Mouse (Mus musculus) lung, embryonic 15.5 days (tissue): ENCODE data around the gene Tspan11. TPM values are rescaled to one million over a fixed set of nuclear protein-coding genes. Genes with fewer than 3 reads are reported as not detected.

Experiments used
- ATAC-seq: fragments of 200-750 bp; cut with Nextera tagmentation; 2 replicates; pipeline ENCODE4 v1.8.0; 2017; ENCODE audit warnings: moderate number of reproducible peaks, borderline replicate concordance; ENCODE audit not compliant: low FRiP score, low TSS enrichment; ENCODE audit errors: extremely low read depth
- H3K27ac ChIP-seq: fragments of 300-500 bp; sonication (generic); 2 replicates; pipeline ENCODE4 v1.5.1; 2015; ENCODE audit warnings: moderate library complexity, mild to moderate bottlenecking, inconsistent platforms
- H3K27me3 ChIP-seq: fragments of 300-500 bp; sonication (generic); 2 replicates; pipeline ENCODE4 v1.6.1; 2015; ENCODE audit warnings: inconsistent platforms
- H3K36me3 ChIP-seq: fragments of 300-500 bp; sonication (generic); 2 replicates; pipeline ENCODE4 v1.6.1; 2015; ENCODE audit warnings: inconsistent platforms
- H3K4me1 ChIP-seq: fragments of 300-500 bp; sonication (generic); 2 replicates; pipeline ENCODE4 v1.6.1; 2015; ENCODE audit warnings: inconsistent platforms
- H3K4me2 ChIP-seq: fragments of 300-500 bp; sonication (generic); 2 replicates; pipeline ENCODE4 v1.6.1; 2015; ENCODE audit warnings: inconsistent platforms, mild to moderate bottlenecking, moderate library complexity
- H3K4me3 ChIP-seq: fragments of 300-500 bp; sonication (generic); 2 replicates; pipeline ENCODE4 v1.5.1; 2015; ENCODE audit warnings: mild to moderate bottlenecking, inconsistent platforms
- H3K9ac ChIP-seq: fragments of 300-500 bp; sonication (generic); 2 replicates; pipeline ENCODE4 v1.6.1; 2015; ENCODE audit warnings: inconsistent platforms
- H3K9me3 ChIP-seq: fragments of 300-500 bp; sonication (generic); 2 replicates; pipeline ENCODE4 v1.6.1; 2016; ENCODE audit warnings: inconsistent platforms
- WGBS: fragments of 180-500 bp; shearing (Covaris S2); methylation state at CpG from one replicate; pipeline ENCODE4 v1.1.7; 2015; 5-methylcytosine and 5-hydroxymethylcytosine counted together
- polyA plus RNA-seq: library from polyadenylated mRNA; unstranded; fragments of >200 nt; fragmentation: Nextera tagmentation; extraction: Ambion mirVana; gene quantifications from 2 replicates; pipeline ENCODE4 v1.2.1, GENCODE M21; 2015

Gene Tspan11
- polyA plus RNA-seq, 1 experiment from 2014 or later = 21.4 TPM

DNA sequence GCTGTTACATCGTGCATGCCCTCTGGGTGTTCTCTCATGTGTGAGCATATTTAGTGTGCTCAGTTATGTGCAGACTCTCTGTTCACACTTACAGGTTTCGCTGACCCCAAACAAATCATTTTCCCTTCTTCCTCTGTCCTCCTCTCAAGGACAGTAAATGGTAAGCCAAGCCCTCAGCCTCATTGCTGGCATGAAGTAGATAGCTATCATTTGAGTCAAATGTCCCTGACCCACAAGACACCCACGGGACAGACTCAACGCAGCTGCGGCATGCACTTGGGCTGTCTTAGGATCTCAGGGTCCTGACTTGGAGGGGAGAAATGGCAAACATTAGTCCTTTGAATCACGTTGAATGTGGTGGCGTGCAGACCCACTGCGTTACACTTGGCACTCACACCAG, 55.0 kb downstream of the Tspan11 start:
- no peak overlapping the region for H3K27ac ChIP-seq
- no peak overlapping the region for H3K4me2 ChIP-seq
- no peaks in the 10 kb centered on the region for H3K9me3 ChIP-seq
- no peak for ATAC-seq
- H3K9ac ChIP-seq = no peak overlapping the region
- no peak overlapping the region for H3K4me3 ChIP-seq
- WGBS = 84% methylated on average over 8 of the region's 8 CpGs
- no peaks in the 10 kb centered on the region for H3K36me3 ChIP-seq
- H3K27me3 ChIP-seq = no peaks in the 10 kb centered on the region
- H3K4me1 ChIP-seq = no peaks in the 10 kb centered on the region

DNA sequence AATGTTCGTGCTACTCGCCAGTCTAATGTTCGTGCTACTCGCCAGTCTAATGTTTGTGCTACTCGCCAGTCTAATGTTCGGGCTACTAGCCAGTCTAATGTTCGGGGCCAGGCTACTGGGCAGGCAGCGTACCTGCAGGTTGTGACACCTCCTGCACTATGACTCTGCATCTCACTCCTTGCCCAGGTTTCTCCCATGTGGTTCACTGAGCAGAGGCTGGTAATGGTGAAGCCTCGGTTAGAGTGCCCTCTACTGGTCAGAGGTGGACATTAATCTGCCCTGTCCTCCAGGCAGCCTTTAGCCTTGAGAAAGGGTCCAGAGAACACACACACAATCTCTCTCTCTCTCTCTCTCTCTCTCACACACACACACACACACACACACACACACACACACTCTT, 58.3 kb downstream of the Tspan11 start:
- no peak for ATAC-seq
- Histone ChIP-seq H3K9me3 (no peaks in the 10 kb centered on the region), H3K36me3 (no peaks in the 10 kb centered on the region), H3K27me3 (no peaks in the 10 kb centered on the region), H3K4me3 (no peak overlapping the region), H3K4me1 (no peaks in the 10 kb centered on the region), H3K9ac (no peak overlapping the region), H3K27ac (no peak overlapping the region), H3K4me2 (no peak overlapping the region)
- 55% methylated on average over 9 of the region's 9 CpGs for WGBS

DNA sequence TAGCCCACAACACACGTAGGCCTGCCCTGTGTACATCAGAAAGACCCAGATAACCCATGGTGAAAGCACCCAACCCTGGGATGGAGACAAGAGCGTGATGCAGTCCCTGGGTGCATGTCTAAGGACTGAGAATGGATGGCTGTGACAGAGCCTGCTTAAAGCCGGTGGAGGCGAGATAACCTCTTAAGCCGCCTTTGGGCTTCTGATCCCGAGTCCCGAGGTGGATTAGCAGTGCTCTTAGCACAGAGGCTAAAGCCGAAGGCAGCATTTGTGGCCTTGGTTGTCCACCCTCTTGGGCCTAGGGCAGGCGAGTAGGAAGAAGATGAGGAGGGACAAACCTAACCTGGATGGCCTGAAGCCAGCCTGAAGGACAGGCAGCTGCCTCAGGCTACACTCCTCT, 61.3 kb downstream of the Tspan11 start:
- WGBS = 75% methylated on average over 9 of the region's 9 CpGs

GRCm38 (mm10) chr6:127949885-127950284, 62.5 kb downstream of the Tspan11 start:
- H3K9ac ChIP-seq = no peak overlapping the region
- WGBS = 87% methylated on average over 7 of the region's 7 CpGs
- H3K4me3 ChIP-seq = no peak overlapping the region
- no peaks in the 10 kb centered on the region for H3K36me3 ChIP-seq
- ATAC-seq = no peak
- no peak overlapping the region for H3K4me2 ChIP-seq
- no peaks in the 10 kb centered on the region for H3K4me1 ChIP-seq
- H3K27me3 ChIP-seq = no peaks in the 10 kb centered on the region
- no peaks in the 10 kb centered on the region for H3K9me3 ChIP-seq
- H3K27ac ChIP-seq = no peak overlapping the region

More for the DNA sequence above, 61.3 kb downstream of the Tspan11 start:
- Histone ChIP-seq H3K9ac (no peak overlapping the region), H3K4me2 (no peak overlapping the region), H3K4me1 (no peaks in the 10 kb centered on the region), H3K27me3 (no peaks in the 10 kb centered on the region), H3K36me3 (no peaks in the 10 kb centered on the region), H3K4me3 (no peak overlapping the region), H3K27ac (no peak overlapping the region), H3K9me3 (no peaks in the 10 kb centered on the region)
- no peak for ATAC-seq

DNA sequence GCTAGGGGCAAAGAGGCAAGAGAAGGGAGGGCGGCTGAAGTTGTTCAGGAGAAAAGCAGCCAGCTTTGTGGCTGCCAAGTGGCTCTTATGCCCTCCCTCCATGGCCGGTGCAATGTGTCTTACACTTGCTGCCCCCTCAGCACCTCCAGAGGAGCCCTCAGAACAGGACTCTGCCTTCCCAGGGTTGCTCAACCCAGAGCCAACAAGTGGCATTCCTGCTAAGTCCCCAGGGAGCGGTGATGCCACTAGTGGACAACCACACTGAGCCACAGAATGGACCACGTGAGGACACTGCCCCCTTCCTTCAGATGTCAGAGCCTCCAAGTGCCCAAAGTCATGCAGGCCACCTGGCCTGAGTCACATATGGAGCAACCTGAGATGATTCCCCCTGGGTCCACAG, 65.7 kb downstream of the Tspan11 start:
- no peak overlapping the region for H3K4me3 ChIP-seq
- no peak overlapping the region for H3K4me2 ChIP-seq
- WGBS = 63% methylated on average over 4 of the region's 4 CpGs
- no peaks in the 10 kb centered on the region for H3K36me3 ChIP-seq
- no peaks in the 10 kb centered on the region for H3K9me3 ChIP-seq
- H3K9ac ChIP-seq = no peak overlapping the region
- ATAC-seq = no peak
- H3K27ac ChIP-seq = no peak overlapping the region
- no peaks in the 10 kb centered on the region for H3K27me3 ChIP-seq
- H3K4me1 ChIP-seq = no peaks in the 10 kb centered on the region

DNA sequence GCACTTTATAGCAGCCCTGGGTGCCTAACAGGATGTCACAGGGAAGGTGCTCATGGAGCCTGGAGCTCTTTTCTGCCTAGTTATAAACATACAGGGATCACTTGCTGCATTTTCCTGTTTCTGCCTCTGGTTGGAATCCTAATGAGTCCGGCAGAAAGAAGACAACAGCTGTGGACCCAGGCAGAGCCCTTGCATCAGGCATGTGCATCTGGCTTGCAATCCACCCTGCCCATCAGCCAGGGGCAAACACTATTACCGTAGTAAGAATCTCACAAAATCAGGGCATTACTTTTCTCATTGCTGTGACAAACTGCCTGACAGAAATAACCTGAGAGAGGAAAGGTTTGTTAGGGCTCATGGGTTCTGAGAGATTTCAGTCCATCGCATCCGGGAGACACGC, 68.8 kb downstream of the Tspan11 start:
- Histone ChIP-seq H3K27me3 (no peaks in the 10 kb centered on the region), H3K9me3 (no peaks in the 10 kb centered on the region), H3K36me3 (peaks cover 3% of the 10 kb centered on the region; the same call in 1 of the 2 replicates), H3K4me2 (no peak overlapping the region), H3K4me1 (no peaks in the 10 kb centered on the region), H3K4me3 (no peak overlapping the region), H3K9ac (no peak overlapping the region), H3K27ac (no peak overlapping the region)
- 72% methylated on average over 5 of the region's 5 CpGs for WGBS
- ATAC-seq = no peak

DNA sequence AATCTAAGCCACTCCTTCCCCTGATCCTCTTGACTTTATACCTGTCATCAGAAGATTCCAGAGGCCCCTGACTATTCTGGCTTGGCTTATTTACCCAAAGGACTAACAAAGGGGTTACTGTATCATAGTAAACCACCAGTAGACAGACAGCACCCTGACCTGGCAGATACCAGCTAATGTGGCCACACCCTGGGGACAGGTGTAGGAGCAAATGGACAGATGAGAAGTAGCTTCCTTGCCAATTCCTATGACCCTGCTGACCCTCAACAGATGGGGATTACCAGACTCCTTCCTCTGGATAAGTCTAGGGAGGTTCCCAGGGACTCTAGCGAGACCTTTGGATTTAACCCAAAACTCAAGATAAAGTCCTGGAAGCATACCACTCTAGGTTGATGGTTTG, 72.8 kb downstream of the Tspan11 start:
- 89% methylated on average over 1 of the region's 1 CpGs for WGBS

GRCm38 (mm10) chr6:127965497-127965896, 78.1 kb downstream of the Tspan11 start:
- Histone ChIP-seq H3K4me3 (no peak overlapping the region), H3K36me3 (peaks cover 25% of the 10 kb centered on the region), H3K9ac (no peak overlapping the region), H3K4me1 (no peaks in the 10 kb centered on the region), H3K4me2 (no peak overlapping the region), H3K27me3 (no peaks in the 10 kb centered on the region), H3K9me3 (no peaks in the 10 kb centered on the region), H3K27ac (no peak overlapping the region)
- 51% methylated on average over 8 of the region's 8 CpGs for WGBS
- peak; percentile 12; the same call in 1 of the 2 replicates for ATAC-seq

More for the DNA sequence above, 72.8 kb downstream of the Tspan11 start:
- Histone ChIP-seq H3K27ac (no peak overlapping the region), H3K4me1 (no peaks in the 10 kb centered on the region), H3K36me3 (peaks cover 18% of the 10 kb centered on the region), H3K4me2 (no peak overlapping the region), H3K27me3 (no peaks in the 10 kb centered on the region), H3K9ac (no peak overlapping the region), H3K4me3 (no peak overlapping the region), H3K9me3 (no peaks in the 10 kb centered on the region)
- ATAC-seq = no peak

DNA sequence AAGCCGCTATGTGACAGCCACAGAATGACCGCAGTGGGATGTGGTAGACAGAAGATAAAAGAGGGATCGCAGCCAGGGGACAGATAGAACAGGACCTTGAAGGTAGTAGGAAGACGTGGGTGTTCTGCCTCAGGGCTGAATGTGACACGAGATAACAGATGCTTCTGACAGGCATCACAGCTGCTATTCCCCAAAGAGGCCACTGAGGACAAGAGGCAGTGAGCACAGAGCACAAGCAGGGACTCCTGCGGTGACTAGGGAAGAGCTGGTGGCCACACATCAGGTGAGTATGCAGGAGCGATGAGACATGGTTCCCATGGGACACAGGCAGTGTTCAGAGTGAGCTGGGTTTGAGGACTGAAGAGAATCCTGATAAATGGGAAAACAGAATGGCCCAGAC, 82.3 kb downstream of the Tspan11 start:
- Histone ChIP-seq H3K9me3 (no peaks in the 10 kb centered on the region), H3K9ac (no peak overlapping the region), H3K4me3 (no peak overlapping the region), H3K4me2 (no peak overlapping the region), H3K27me3 (no peaks in the 10 kb centered on the region), H3K27ac (no peak overlapping the region), H3K36me3 (peaks cover 8% of the 10 kb centered on the region), H3K4me1 (peaks cover 10% of the 10 kb centered on the region; the same call in 1 of the 2 replicates)
- no peak for ATAC-seq
- 65% methylated on average over 7 of the region's 7 CpGs for WGBS

DNA sequence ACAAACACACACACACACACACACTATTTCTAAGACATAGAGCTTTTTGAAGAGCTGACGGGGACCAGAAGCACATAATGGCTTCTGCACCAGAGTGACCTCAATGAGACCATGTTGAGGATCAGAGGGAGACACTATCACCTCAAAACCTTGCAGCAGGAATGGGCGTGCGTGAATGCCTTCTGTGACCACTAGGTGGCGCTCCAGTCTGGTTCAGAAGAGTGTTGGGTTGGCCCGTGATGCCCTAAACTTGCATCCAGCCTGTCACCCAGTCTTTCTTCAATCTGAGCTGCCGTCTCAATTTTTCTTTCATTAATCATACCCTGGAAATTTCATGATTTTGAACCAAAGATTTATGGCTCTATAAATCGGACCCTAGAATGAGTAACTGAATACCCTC, 82.7 kb downstream of the Tspan11 start:
- H3K36me3 ChIP-seq = peaks cover 8% of the 10 kb centered on the region
- 8% methylated on average over 7 of the region's 7 CpGs for WGBS
- no peaks in the 10 kb centered on the region for H3K27me3 ChIP-seq
- no peak for ATAC-seq
- peaks cover 10% of the 10 kb centered on the region; the same call in 1 of the 2 replicates for H3K4me1 ChIP-seq
- H3K9ac ChIP-seq = no peak overlapping the region
- no peak overlapping the region for H3K4me3 ChIP-seq
- no peaks in the 10 kb centered on the region for H3K9me3 ChIP-seq
- H3K27ac ChIP-seq = no peak overlapping the region
- H3K4me2 ChIP-seq = no peak overlapping the region

GRCm38 (mm10) chr6:127970848-127971247, 83.5 kb downstream of the Tspan11 start:
- Histone ChIP-seq H3K9me3 (no peaks in the 10 kb centered on the region), H3K9ac (no peak overlapping the region), H3K4me3 (no peak overlapping the region), H3K27me3 (no peaks in the 10 kb centered on the region), H3K27ac (no peak overlapping the region), H3K36me3 (peaks cover 8% of the 10 kb centered on the region; the same call in 1 of the 2 replicates), H3K4me1 (peaks cover 10% of the 10 kb centered on the region; the same call in 1 of the 2 replicates), H3K4me2 (no peak overlapping the region)
- 53% methylated on average over 5 of the region's 5 CpGs for WGBS
- no peak for ATAC-seq

GRCm38 (mm10) chr6:127971931-127972330, 84.5 kb downstream of the Tspan11 start:
- peaks cover 10% of the 10 kb centered on the region; the same call in 1 of the 2 replicates for H3K4me1 ChIP-seq
- H3K4me2 ChIP-seq = no peak overlapping the region
- no peaks in the 10 kb centered on the region for H3K27me3 ChIP-seq
- H3K9me3 ChIP-seq = no peaks in the 10 kb centered on the region
- 0 out of 2 replicates have a peak, but pooled peaks cover 3% of the 10 kb centered on the region for H3K36me3 ChIP-seq
- no peak overlapping the region for H3K9ac ChIP-seq
- no peak overlapping the region for H3K27ac ChIP-seq
- H3K4me3 ChIP-seq = no peak overlapping the region
- WGBS = 80% methylated on average over 5 of the region's 5 CpGs
- ATAC-seq = no peak

DNA sequence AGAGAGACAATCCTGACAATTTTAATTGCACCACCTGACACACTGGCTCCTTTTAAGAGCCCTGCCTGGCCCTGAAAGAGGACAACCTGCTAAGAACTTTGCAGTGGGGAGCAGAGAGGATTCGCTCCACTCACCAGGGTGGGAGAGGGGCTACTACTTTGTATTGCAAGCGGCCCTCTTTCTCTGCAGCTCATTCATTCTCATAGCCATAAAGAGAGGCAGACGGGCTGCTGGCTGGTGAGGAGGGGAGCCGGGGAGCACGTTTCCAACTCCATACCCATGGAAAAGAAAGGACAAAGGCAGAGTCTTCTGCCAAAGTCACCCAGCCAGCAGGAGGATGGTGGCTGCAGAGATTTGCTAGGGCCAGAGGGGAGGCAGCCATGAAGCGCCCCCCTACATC, 86.2 kb downstream of the Tspan11 start:
- Histone ChIP-seq H3K4me2 (no peak overlapping the region), H3K4me3 (no peak overlapping the region), H3K27ac (peak overlapping the region; percentile 9; the same call in 1 of the 2 replicates), H3K4me1 (peaks cover 10% of the 10 kb centered on the region; the same call in 1 of the 2 replicates), H3K27me3 (no peaks in the 10 kb centered on the region), H3K9me3 (no peaks in the 10 kb centered on the region), H3K36me3 (0 out of 2 replicates have a peak, but pooled peaks cover 3% of the 10 kb centered on the region), H3K9ac (no peak overlapping the region)
- 50% methylated on average over 6 of the region's 6 CpGs for WGBS
- ATAC-seq = no peak
